Mouse (Mus musculus): ENCODE results near the gene Myo5c.

The Myo5c gene

DNA sequence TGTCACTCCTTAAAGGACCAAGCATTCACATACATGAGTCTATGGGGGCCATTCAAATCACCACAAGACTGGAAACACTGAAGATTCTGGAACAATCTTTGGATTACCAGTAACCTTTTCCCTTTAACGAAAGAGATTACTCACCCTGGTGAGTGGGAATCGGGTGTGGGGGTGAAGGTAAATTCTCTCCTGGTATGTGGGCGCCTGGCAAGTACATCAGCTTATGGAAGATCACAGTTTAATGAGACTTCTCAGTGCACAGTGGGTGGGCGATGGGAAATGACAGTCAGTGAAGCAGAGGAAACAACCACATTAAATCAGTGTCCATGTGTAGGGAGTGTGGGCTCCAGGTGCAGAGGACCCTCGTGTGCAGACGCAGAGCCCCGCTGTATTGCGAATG lies 99.0 kb downstream of the Myo5c start:
- no peak for DNase-seq

GRCm38 (mm10) chr9:75334440-75334839 lies 102.6 kb downstream of the Myo5c start:
- DNase-seq = no peak

GRCm38 (mm10) chr9:75338016-75338415 lies 106.2 kb downstream of the Myo5c start:
- DNase-seq = no peak

DNA sequence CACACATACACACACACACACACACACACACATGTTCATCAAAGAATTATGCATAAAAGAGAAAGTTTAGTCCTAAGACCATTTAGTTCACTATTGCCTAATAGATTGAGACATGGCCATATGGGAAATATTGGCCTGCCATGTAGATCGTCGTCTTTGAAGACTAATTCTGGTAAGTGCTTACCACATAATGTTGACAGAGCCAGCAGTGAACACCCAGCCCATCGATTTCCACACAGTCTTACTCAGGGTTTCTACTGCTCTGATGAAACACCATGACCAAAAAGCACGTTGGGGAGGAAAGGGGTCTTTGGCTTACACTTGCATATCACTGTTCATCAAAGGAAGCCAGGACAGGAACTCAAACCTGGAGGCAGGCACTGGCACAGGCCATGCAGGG lies 110.6 kb downstream of the Myo5c start:
- DNase-seq = no peak

- DNase-seq = no peak
Observed at GRCm38 (mm10) chr9:75347458-75347857, 115.6 kb downstream of the Myo5c start, which contains the start of gene Bcl2l10. Gene Bcl2l10, plus strand, starts transcription at chr9:75347758.

GRCm38 (mm10) chr9:75348066-75348465 lies 116.2 kb downstream of the Myo5c start:
- no peak for DNase-seq

DNA sequence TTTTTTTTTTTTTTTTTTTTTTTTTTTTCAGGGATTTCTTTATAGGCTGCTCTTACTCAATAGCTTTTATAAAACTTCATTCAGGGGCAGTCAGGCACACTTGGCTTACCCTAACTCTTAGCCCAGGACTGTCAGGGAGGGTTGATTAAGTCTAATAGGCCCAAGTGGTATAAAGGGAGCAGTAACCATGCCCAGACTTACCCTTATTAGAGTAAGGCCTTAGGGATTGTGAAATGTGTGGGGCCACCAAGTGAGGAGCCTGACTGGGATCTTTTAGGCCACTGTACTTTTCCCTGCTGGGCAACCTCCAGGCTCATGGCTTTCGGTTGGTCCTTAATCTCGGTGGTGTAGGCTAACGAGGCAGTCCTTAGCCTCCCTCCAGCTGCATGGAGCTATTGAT lies 116.8 kb downstream of the Myo5c start:
- DNase-seq = no peak

- DNase-seq = no peak
Observed at GRCm38 (mm10) chr9:75353094-75353493, 121.3 kb downstream of the Myo5c start.
